Mouse (Mus musculus): ENCODE measurements around the gene Cryzl2. TPM values are rescaled to one million over a fixed set of nuclear protein-coding genes. Genes with fewer than 3 reads are reported as not detected.

Cryzl2 gene
- total and polyA plus RNA-seq, 3 experiments: 8.4 to 15.2 (median 9.5) TPM

- Histone ChIP-seq H3K27me3 (ENCODE audit: control insufficient read depth, insufficient read depth, low read length) (no peaks in the 10 kb centered on the region), H3K79me2 (replicated peaks; ENCODE audit: control insufficient read depth, insufficient read depth, low read length) (no peaks in the 10 kb centered on the region), H3K27ac (peak overlapping the region; percentile 93), H3K9ac (ENCODE audit: low read depth, low read length) (no peak overlapping the region; the same call in 1 of the 2 replicates), H3K4me3 (no peak overlapping the region), H3K36me3 (ENCODE audit: control insufficient read depth, insufficient read depth, low read length) (peaks cover 12% of the 10 kb centered on the region), H3K4me1 (ENCODE audit: control insufficient read depth, insufficient read depth, low read length) (peaks cover 28% of the 10 kb centered on the region)
- peak; percentile 27 to 35 for DNase-seq
- peak; percentile 43; the same call in 1 of the 2 replicates for TF ChIP-seq POLR2A (IDR thresholded peaks at IDR 0.05; ENCODE audit: insufficient read depth, low read depth, low read length)
- peak; percentile 57; the same call in 1 of the 2 replicates for TF ChIP-seq EP300 (IDR thresholded peaks at IDR 0.05; ENCODE audit: insufficient read depth, low read depth, low read length)
- TF ChIP-seq CTCF (IDR thresholded peaks at IDR 0.05): no peak
- WGBS: 32% methylated on average over 7 of the region's 7 CpGs
- intact Hi-C loops (cut with DNase I): loop anchor here (5.0 kb wide), 2 partner anchors 89 to 161 kb away; no protein-coding TSS in a partner anchor
These were observed 10.1 kb upstream of the Cryzl2 start for GRCm38 (mm10) chr1:157448164-157448804.

- Histone ChIP-seq H3K27ac (peak overlapping the region; percentile 93), H3K9ac (ENCODE audit: low read depth, low read length) (no peak overlapping the region; the same call in 1 of the 2 replicates), H3K4me1 (ENCODE audit: control insufficient read depth, insufficient read depth, low read length) (peaks cover 28% of the 10 kb centered on the region), H3K79me2 (replicated peaks; ENCODE audit: control insufficient read depth, insufficient read depth, low read length) (no peaks in the 10 kb centered on the region), H3K36me3 (ENCODE audit: control insufficient read depth, insufficient read depth, low read length) (peaks cover 12% of the 10 kb centered on the region), H3K27me3 (ENCODE audit: control insufficient read depth, insufficient read depth, low read length) (no peaks in the 10 kb centered on the region), H3K4me3 (no peak overlapping the region)
- WGBS: 40% methylated on average over 5 of the region's 5 CpGs
- peak; percentile 43 to 54 for DNase-seq
- intact Hi-C loops (cut with DNase I): loop anchor here (5.0 kb wide), 2 partner anchors 89 to 161 kb away; no protein-coding TSS in a partner anchor
- TF ChIP-seq CTCF (IDR thresholded peaks at IDR 0.05) (no peak), EP300 (IDR thresholded peaks at IDR 0.05; ENCODE audit: insufficient read depth, low read depth, low read length) (no peak), POLR2A (IDR thresholded peaks at IDR 0.05; ENCODE audit: insufficient read depth, low read depth, low read length) (no peak)
These were observed 9.6 kb upstream of the Cryzl2 start for GRCm38 (mm10) chr1:157448805-157449188.

GRCm38 (mm10) chr1:157449532-157449931 lies 8.8 kb upstream of the Cryzl2 start:
- peak overlapping the region; percentile 93 for H3K27ac ChIP-seq
- H3K4me3 ChIP-seq: peak overlapping the region; percentile 7; the same call in 1 of the 2 replicates
- no peaks in the 10 kb centered on the region for H3K79me2 ChIP-seq (replicated peaks; ENCODE audit: control insufficient read depth, insufficient read depth, low read length)
- H3K36me3 ChIP-seq (ENCODE audit: control insufficient read depth, insufficient read depth, low read length): peaks cover 10% of the 10 kb centered on the region
- intact Hi-C loops (cut with DNase I): loop anchor here (5.0 kb wide), 2 partner anchors 88 to 162 kb away; no protein-coding TSS in a partner anchor
- H3K9ac ChIP-seq (ENCODE audit: low read depth, low read length): peak overlapping the region; percentile 47
- TF ChIP-seq POLR2A (IDR thresholded peaks at IDR 0.05; ENCODE audit: insufficient read depth, low read depth, low read length): no peak
- TF ChIP-seq CTCF (IDR thresholded peaks at IDR 0.05): no peak
- TF ChIP-seq EP300 (IDR thresholded peaks at IDR 0.05; ENCODE audit: insufficient read depth, low read depth, low read length): no peak
- H3K4me1 ChIP-seq (ENCODE audit: control insufficient read depth, insufficient read depth, low read length): peaks cover 23% of the 10 kb centered on the region
- peak; percentile 48 to 63 for DNase-seq
- 6% methylated on average over 10 of the region's 10 CpGs for WGBS
- no peaks in the 10 kb centered on the region for H3K27me3 ChIP-seq (ENCODE audit: control insufficient read depth, insufficient read depth, low read length)

GRCm38 (mm10) chr1:157449981-157450636 lies 8.3 kb upstream of the Cryzl2 start:
- H3K4me3 ChIP-seq: peak overlapping the region; percentile 7; the same call in 1 of the 2 replicates
- intact Hi-C loops (cut with DNase I): loop anchor here (5.0 kb wide), 2 partner anchors 87 to 163 kb away; no protein-coding TSS in a partner anchor
- peaks cover 21% of the 10 kb centered on the region for H3K4me1 ChIP-seq (ENCODE audit: control insufficient read depth, insufficient read depth, low read length)
- TF ChIP-seq EP300 (IDR thresholded peaks at IDR 0.05; ENCODE audit: insufficient read depth, low read depth, low read length) (peak; percentile 99), CTCF (IDR thresholded peaks at IDR 0.05) (no peak), POLR2A (IDR thresholded peaks at IDR 0.05; ENCODE audit: insufficient read depth, low read depth, low read length) (peak; percentile 66)
- peak overlapping the region; percentile 47 for H3K9ac ChIP-seq (ENCODE audit: low read depth, low read length)
- 11% methylated on average over 21 of the region's 21 CpGs for WGBS
- H3K27ac ChIP-seq: peak overlapping the region; percentile 93
- no peaks in the 10 kb centered on the region for H3K79me2 ChIP-seq (replicated peaks; ENCODE audit: control insufficient read depth, insufficient read depth, low read length)
- H3K36me3 ChIP-seq (ENCODE audit: control insufficient read depth, insufficient read depth, low read length): peaks cover 10% of the 10 kb centered on the region
- peak; percentile 71 to 86 for DNase-seq
- no peaks in the 10 kb centered on the region for H3K27me3 ChIP-seq (ENCODE audit: control insufficient read depth, insufficient read depth, low read length)

- Histone ChIP-seq H3K36me3 (ENCODE audit: control insufficient read depth, insufficient read depth, low read length) (peaks cover 6% of the 10 kb centered on the region), H3K9ac (ENCODE audit: low read depth, low read length) (no peak overlapping the region), H3K4me1 (ENCODE audit: control insufficient read depth, insufficient read depth, low read length) (peaks cover 15% of the 10 kb centered on the region), H3K4me3 (no peak overlapping the region), H3K27ac (no peak overlapping the region), H3K27me3 (ENCODE audit: control insufficient read depth, insufficient read depth, low read length) (no peaks in the 10 kb centered on the region), H3K79me2 (replicated peaks; ENCODE audit: control insufficient read depth, insufficient read depth, low read length) (no peaks in the 10 kb centered on the region)
- intact Hi-C loops (cut with DNase I): no loop called here
- WGBS: 72% methylated on average over 3 of the region's 3 CpGs
- TF ChIP-seq EP300 (IDR thresholded peaks at IDR 0.05; ENCODE audit: insufficient read depth, low read depth, low read length) (no peak), POLR2A (IDR thresholded peaks at IDR 0.05; ENCODE audit: insufficient read depth, low read depth, low read length) (no peak)
- no peak for DNase-seq
These were observed 6.1 kb upstream of the Cryzl2 start for GRCm38 (mm10) chr1:157452284-157452683.
